Mouse (Mus musculus) kidney, adult 2 months (tissue): Measurements from ENCODE around the gene Sp2. TPM values are rescaled to one million over a fixed set of nuclear protein-coding genes. Genes with fewer than 3 reads are reported as not detected.

Experiments
- DNase-seq: peaks from one replicate; pipeline ENCODE4 v3.0.0; 2021
- H3K27ac ChIP-seq: fragments of 200-500 bp; 2 replicates; pipeline ENCODE4 v1.5.1; 2012; ENCODE audit warnings: low read depth, low read length, control low read depth, inconsistent platforms; ENCODE audit not compliant: insufficient read depth
- H3K27me3 ChIP-seq: fragments of 200-500 bp; replicated peaks from 2 replicates; pipeline ENCODE4 v1.6.1; 2012; ENCODE audit warnings: mild to moderate bottlenecking, moderate library complexity, low read length, inconsistent platforms; ENCODE audit not compliant: control insufficient read depth, insufficient read depth
- H3K36me3 ChIP-seq: fragments of 200-500 bp; 2 replicates; pipeline ENCODE4 v1.6.1; 2012; ENCODE audit warnings: mild to moderate bottlenecking, moderate library complexity, low read length, inconsistent platforms; ENCODE audit not compliant: control insufficient read depth, insufficient read depth
- H3K4me1 ChIP-seq: fragments of 200-500 bp; 2 replicates; pipeline ENCODE4 v1.6.1; 2011; ENCODE audit warnings: low read length; ENCODE audit not compliant: control insufficient read depth, insufficient read depth
- H3K4me3 ChIP-seq: fragments of 200-500 bp; 2 replicates; pipeline ENCODE4 v1.5.1; 2011; ENCODE audit warnings: mild to moderate bottlenecking, low read depth, low read length, control low read depth; ENCODE audit not compliant: insufficient read depth
- CTCF ChIP-seq: fragments of 200-500 bp; conservative IDR thresholded peaks from 2 replicates; pipeline ENCODE4 v1.5.1; 2011; ENCODE audit warnings: low read depth, mild to moderate bottlenecking, control low read depth, low read length, moderate library complexity, mixed read lengths; ENCODE audit not compliant: insufficient read depth, insufficient read length
- POLR2A ChIP-seq: fragments of 200-500 bp; IDR thresholded peaks from one replicate; pipeline ENCODE4 v1.6.1; 2011; ENCODE audit warnings: low read depth, low read length, control low read depth
- WGBS: fragments of 180-500 bp; shearing (Covaris S2); methylation state at CpG from one replicate; pipeline ENCODE4 v1.1.7; 2018; 5-methylcytosine and 5-hydroxymethylcytosine counted together
- polyA plus RNA-seq: library from polyadenylated mRNA; depleted of rRNA; stranded (reverse); fragments of >200 nt; gene quantifications from 2 replicates; pipeline ENCODE4 v1.2.3, GENCODE M21; 2012

Sp2 gene
- polyA plus RNA-seq, 1 experiment = 13.3 TPM

GRCm38 (mm10) chr11:96929096-96929765 is 53.5 kb downstream of the Sp2 start:
- Histone ChIP-seq H3K36me3 (peaks cover under 1% of the 10 kb centered on the region; the same call in 1 of the 2 replicates), H3K27ac (peak overlapping the region; percentile 100), H3K4me3 (peak overlapping the region; percentile 85), H3K4me1 (peaks cover 20% of the 10 kb centered on the region), H3K27me3 (no peaks in the 10 kb centered on the region)
- no peak for TF ChIP-seq CTCF
- TF ChIP-seq POLR2A = peak; percentile 98
- WGBS = 12% methylated on average over 13 of the region's 13 CpGs
- DNase-seq = peak; percentile 93

- peaks cover 15% of the 10 kb centered on the region for H3K4me1 ChIP-seq
- DNase-seq = peak; percentile 76
- H3K27ac ChIP-seq = peak overlapping the region; percentile 100
- 5% methylated on average over 5 of the region's 5 CpGs for WGBS
- H3K27me3 ChIP-seq = no peaks in the 10 kb centered on the region
- no peaks in the 10 kb centered on the region; the same call in 1 of the 2 replicates for H3K36me3 ChIP-seq
- no peak for TF ChIP-seq POLR2A
- TF ChIP-seq CTCF = no peak
- peak overlapping the region; percentile 85 for H3K4me3 ChIP-seq
Measured at GRCm38 (mm10) chr11:96928691-96929090, 54.1 kb downstream of the Sp2 start.

DNA sequence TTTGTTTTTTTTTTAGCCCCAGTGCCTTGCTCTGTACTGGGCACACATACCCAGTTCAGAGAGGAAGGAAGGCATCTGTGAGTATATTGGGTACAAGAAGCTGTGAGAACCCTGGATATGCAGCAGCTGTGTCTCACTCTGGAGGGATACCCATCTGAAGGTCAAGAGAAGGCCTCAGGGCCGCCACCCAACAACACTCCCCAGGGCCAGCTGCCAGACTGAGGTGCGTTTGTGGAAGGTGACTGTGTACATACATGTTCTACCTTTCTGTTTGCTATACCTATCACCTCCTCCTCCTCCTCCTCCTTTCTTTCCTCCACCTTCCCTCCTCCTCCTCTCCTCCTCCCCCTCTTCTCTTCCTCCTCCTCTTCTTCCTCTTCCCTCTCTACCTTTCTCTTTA is 54.7 kb downstream of the Sp2 start, which contains the start of gene Prr15l:
Gene Prr15l (plus strand): TSS at position 17 of the 400 bp plus-strand sequence.
- no peak for TF ChIP-seq CTCF
- no peak for TF ChIP-seq POLR2A
- peak within 1 kb of the TSS; percentile 85 for H3K4me3 ChIP-seq
- no peaks in the 10 kb centered on the region for H3K27me3 ChIP-seq
- DNase-seq = no peak
- H3K27ac ChIP-seq = peak within 1 kb of the TSS; percentile 100
- WGBS = 39% methylated on average over 2 of the region's 2 CpGs
- H3K36me3 ChIP-seq = no peaks in the 10 kb centered on the region; the same call in 1 of the 2 replicates
- peaks cover 9% of the 10 kb centered on the region; the same call in 1 of the 2 replicates for H3K4me1 ChIP-seq

GRCm38 (mm10) chr11:96926587-96926986 is 56.2 kb downstream of the Sp2 start:
- Histone ChIP-seq H3K27me3 (no peaks in the 10 kb centered on the region), H3K4me3 (no peak overlapping the region), H3K27ac (no peak overlapping the region), H3K36me3 (no peaks in the 10 kb centered on the region), H3K4me1 (peaks cover 6% of the 10 kb centered on the region; the same call in 1 of the 2 replicates)
- 95% methylated on average over 5 of the region's 5 CpGs for WGBS
- no peak for TF ChIP-seq CTCF
- no peak for TF ChIP-seq POLR2A
- DNase-seq = no peak

DNA sequence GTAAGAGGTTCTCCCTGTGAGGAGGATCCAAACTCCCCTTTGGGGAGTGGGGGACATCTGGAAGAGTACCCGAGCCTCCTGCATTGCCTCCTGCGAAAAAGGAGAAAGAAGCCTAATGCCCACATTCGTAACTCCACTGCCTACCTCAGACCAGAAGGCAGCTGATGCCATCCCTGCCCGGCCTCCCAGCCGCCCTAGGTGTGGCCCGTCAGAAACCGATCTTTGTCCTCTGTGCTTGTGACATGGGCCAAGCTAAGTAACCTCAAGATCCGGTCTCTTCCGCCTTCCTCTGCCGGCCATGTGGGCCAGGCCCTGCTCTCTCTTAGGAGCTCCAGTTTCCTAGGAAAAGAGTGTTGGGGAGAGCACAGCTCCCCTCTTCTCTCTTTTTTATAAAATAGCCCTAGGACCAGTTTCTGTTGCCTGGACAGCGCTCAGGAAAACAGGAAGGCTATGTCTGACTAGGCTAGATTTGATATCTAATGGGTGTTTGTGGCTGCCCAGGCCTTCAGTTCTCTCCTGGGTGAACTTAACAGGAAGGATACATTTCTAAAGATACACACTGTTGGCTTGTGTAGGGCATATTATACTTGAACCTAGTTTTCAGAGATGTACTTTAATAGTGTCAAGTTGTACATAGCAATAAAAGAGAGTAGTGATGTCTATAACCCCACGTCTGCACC is 57.1 kb downstream of the Sp2 start:
- no peak overlapping the region for H3K4me3 ChIP-seq
- peak overlapping the region; percentile 58; the same call in 1 of the 2 replicates for H3K27ac ChIP-seq
- 60% methylated on average over 12 of the region's 12 CpGs for WGBS
- no peak for TF ChIP-seq CTCF
- no peak for TF ChIP-seq POLR2A
- peak; percentile 76 for DNase-seq
- peaks cover 6% of the 10 kb centered on the region; the same call in 1 of the 2 replicates for H3K4me1 ChIP-seq
- no peaks in the 10 kb centered on the region for H3K27me3 ChIP-seq
- no peaks in the 10 kb centered on the region for H3K36me3 ChIP-seq

DNA sequence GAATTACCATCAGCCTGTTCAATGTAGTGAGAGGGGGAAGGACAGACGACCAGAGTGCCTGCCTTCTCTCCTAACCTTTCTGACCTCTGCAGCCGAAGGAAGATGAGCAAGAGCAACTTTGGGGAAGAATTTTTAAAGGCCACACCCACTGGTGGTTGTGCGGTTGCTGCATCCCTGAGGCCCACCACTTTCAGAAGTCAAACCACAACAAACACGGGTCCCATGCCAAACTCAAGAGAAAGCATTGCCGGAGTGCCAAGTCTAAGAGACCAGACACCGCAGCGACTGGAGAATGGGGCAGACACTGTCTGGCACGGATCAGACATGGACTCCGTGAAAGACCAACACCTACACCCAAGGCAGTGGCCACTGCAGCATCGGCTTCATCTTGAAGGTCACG is 57.9 kb downstream of the Sp2 start:
- DNase-seq = no peak
- Histone ChIP-seq H3K36me3 (no peaks in the 10 kb centered on the region), H3K4me3 (no peak overlapping the region), H3K27ac (no peak overlapping the region), H3K4me1 (peaks cover 6% of the 10 kb centered on the region; the same call in 1 of the 2 replicates), H3K27me3 (no peaks in the 10 kb centered on the region)
- 86% methylated on average over 11 of the region's 11 CpGs for WGBS
- TF ChIP-seq CTCF (no peak), POLR2A (no peak)

GRCm38 (mm10) chr11:96919003-96919402 is 63.8 kb downstream of the Sp2 start:
- H3K27ac ChIP-seq = no peak overlapping the region
- H3K36me3 ChIP-seq = no peaks in the 10 kb centered on the region
- DNase-seq = no peak
- no peaks in the 10 kb centered on the region for H3K27me3 ChIP-seq
- H3K4me1 ChIP-seq = no peaks in the 10 kb centered on the region; the same call in 1 of the 2 replicates
- no peak overlapping the region for H3K4me3 ChIP-seq
- 67% methylated on average over 6 of the region's 6 CpGs for WGBS
- TF ChIP-seq POLR2A (no peak), CTCF (no peak)
